In the genomic region with DNA sequence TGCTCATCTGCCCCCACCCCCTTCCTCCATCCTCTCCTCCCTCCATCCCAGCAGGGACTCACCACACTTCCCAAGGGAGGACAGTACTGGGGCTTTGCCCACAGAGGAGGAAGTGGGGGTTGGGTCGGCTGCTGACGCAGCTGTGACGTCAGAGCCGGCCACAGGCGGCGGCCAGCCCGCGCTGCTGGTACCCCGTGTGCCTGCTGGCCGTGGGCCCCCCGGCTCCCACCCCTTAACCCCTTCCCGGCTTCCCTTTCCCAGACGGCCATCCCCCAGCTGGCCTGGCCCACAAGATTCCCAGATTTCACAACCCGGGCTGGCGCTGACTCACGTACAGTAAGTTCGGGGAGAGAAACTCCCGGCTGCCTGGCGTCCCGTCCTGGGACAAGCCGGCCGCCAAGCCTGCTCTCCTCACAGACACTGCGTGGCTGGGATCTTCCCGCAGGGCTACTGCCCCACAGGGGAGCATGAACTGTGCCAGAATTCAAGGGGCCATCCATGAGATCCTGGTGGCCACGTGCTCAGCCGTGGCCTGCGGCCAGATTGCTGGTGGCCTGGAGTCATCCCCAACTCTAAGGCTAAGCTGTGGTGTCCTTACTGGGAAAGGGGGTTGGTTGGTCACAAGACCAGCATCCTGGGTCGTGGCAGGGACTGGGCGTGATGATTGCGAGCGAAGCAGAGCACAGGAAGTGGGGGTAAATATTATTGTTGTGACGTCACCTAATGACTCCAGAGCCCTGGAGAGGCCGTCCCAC, we compare ENCODE assay signal across 7 mouse cellular contexts.
DNase-seq lines count a peak whose midpoint lies in the region; ATAC-seq and TF ChIP-seq lines count a peak whose summit lies in the region.

No protein-coding gene starts in this region.

- H3K4me2 ChIP-seq in limb, embryonic 14.5 days (replicated peaks; ENCODE audit: low read depth, low read length, severe bottlenecking): peak overlapping the region; percentile 92
- H3K4me2 ChIP-seq in midbrain, embryonic 14.5 days (ENCODE audit: low read length): peak overlapping the region; percentile 86

- peak overlapping the region; percentile 76 for H3K9ac ChIP-seq in limb, embryonic 14.5 days (ENCODE audit: low read depth, low read length, severe bottlenecking)
- H3K9ac ChIP-seq in midbrain, embryonic 14.5 days (replicated peaks; ENCODE audit: low read length): peak overlapping the region; percentile 60

- H3K4me3 ChIP-seq in limb, embryonic 14.5 days (replicated peaks; ENCODE audit: low read length): peak overlapping the region; percentile 50
- peak overlapping the region; percentile 47 for H3K4me3 ChIP-seq in midbrain, embryonic 14.5 days (replicated peaks; ENCODE audit: low read depth, low read length)
- H3K4me3 ChIP-seq in spleen, adult 2 months (ENCODE audit: extremely low read depth, insufficient read depth, insufficient read length): peak overlapping the region; percentile 68

- H3K27ac ChIP-seq in limb, embryonic 14.5 days (replicated peaks; ENCODE audit: low read depth, low read length): peak overlapping the region; percentile 83
- H3K27ac ChIP-seq in midbrain, embryonic 14.5 days (replicated peaks; ENCODE audit: low read depth, low read length): 0 out of 2 replicates have a peak overlapping the region, but pooled peaks have one; percentile 26
- peak overlapping the region; percentile 81 for H3K27ac ChIP-seq in spleen, adult 2 months (ENCODE audit: insufficient read depth, low read length)

- CTCF ChIA-PET in Patski (lab: Charles Lee): interaction anchor here (0.7 to 1.2 kb wide), 4 partner anchors 17 to 91 kb away, joined by 3 to 4 read pairs (median 3); no protein-coding TSS in a partner anchor

- under 1% methylated on average over 33 of the region's 33 CpGs for WGBS in limb, embryonic 14.5 days
- 2% methylated on average over 33 of the region's 33 CpGs for WGBS in midbrain, embryonic 14.5 days
- WGBS in spleen, adult 2 months: 1% methylated on average over 33 of the region's 33 CpGs

- 0 out of 2 replicates have a peak, but pooled peaks have one; percentile 37 for TF ChIP-seq POLR2A in limb, embryonic 14.5 days (IDR thresholded peaks at IDR 0.05; ENCODE audit: borderline replicate concordance, extremely low read depth, insufficient read depth, insufficient read length)
- peak; percentile 22 for TF ChIP-seq POLR2A in spleen, adult 2 months (IDR thresholded peaks at IDR 0.05; ENCODE audit: low read depth, low read length)

- in situ Hi-C loops in Patski (cut with MboI; ENCODE audit: low pct_unique_long_range_greater_than_20kb): loop anchor here (5.0 kb wide), 2 partner anchors 90 to 110 kb away; a partner anchor contains a TSS

- no peaks in the 10 kb centered on the region for H3K36me3 ChIP-seq in limb, embryonic 14.5 days (ENCODE audit: control insufficient read depth, insufficient read depth, low read length)
- H3K36me3 ChIP-seq in midbrain, embryonic 14.5 days (ENCODE audit: control insufficient read depth, insufficient read depth, low read length): no peaks in the 10 kb centered on the region
- H3K36me3 ChIP-seq in spleen, adult 2 months (ENCODE audit: control insufficient read depth, insufficient read depth, low read length): no peaks in the 10 kb centered on the region

- ATAC-seq in Patski: peak; percentile 79
- ATAC-seq in inflammation-experienced regulatory T-cells, adult 6 months: peak; percentile 89
- peak; percentile 66 for ATAC-seq in limb, embryonic 14.5 days (ENCODE audit: low FRiP score, low read depth)
- peak; percentile 78 for ATAC-seq in midbrain, embryonic 14.5 days (ENCODE audit: low FRiP score, low TSS enrichment)

- H3K27me3 ChIP-seq in Patski: no peaks in the 10 kb centered on the region
- H3K27me3 ChIP-seq in limb, embryonic 14.5 days (ENCODE audit: control insufficient read depth, insufficient read depth, low read length): no peaks in the 10 kb centered on the region
- no peaks in the 10 kb centered on the region for H3K27me3 ChIP-seq in midbrain, embryonic 14.5 days (ENCODE audit: control insufficient read depth, insufficient read depth, low read length)
- H3K27me3 ChIP-seq in spleen, adult 2 months (ENCODE audit: control insufficient read depth, insufficient read depth, low read length): no peaks in the 10 kb centered on the region

- POLR2A ChIA-PET in Patski (lab: Charles Lee): interaction anchor here (0.8 to 1.9 kb wide), 5 partner anchors 12 to 87 kb away, joined by 3 to 5 read pairs (median 3); no protein-coding TSS in a partner anchor

- TF ChIP-seq CTCF in Patski (IDR thresholded peaks at IDR 0.05): no peak
- TF ChIP-seq CTCF in spleen, adult 2 months (IDR thresholded peaks at IDR 0.05; ENCODE audit: extremely low read depth, insufficient read depth, insufficient read length, insufficient replicate concordance): no peak

- peak; percentile 93 for DNase-seq in Patski (ENCODE audit: low read depth, low spot score)
- peak; percentile 15 to 21 for DNase-seq in cerebellum, postnatal 36 days
- DNase-seq in gastrocnemius, postnatal 25 days: peak; percentile 91
- DNase-seq in limb, embryonic 14.5 days (ENCODE audit: low spot score): peak; percentile 71
- peak; percentile 80 for DNase-seq in midbrain, embryonic 14.5 days
- DNase-seq in spleen, adult 2 months (ENCODE audit: low read depth in 1 of 2, low spot score in 2 of 2): peak; percentile 79 to 82

- no peaks in the 10 kb centered on the region for H3K9me3 ChIP-seq in limb, embryonic 14.5 days (ENCODE audit: control insufficient read depth, low read length)
- H3K9me3 ChIP-seq in midbrain, embryonic 14.5 days (ENCODE audit: control insufficient read depth, low read length): no peaks in the 10 kb centered on the region

- peaks cover 62% of the 10 kb centered on the region for H3K4me1 ChIP-seq in limb, embryonic 14.5 days (ENCODE audit: control insufficient read depth, insufficient read depth, low read length)
- H3K4me1 ChIP-seq in midbrain, embryonic 14.5 days (ENCODE audit: control insufficient read depth, insufficient read depth, low read length): peaks cover 9% of the 10 kb centered on the region; the same call in 1 of the 2 replicates
- H3K4me1 ChIP-seq in spleen, adult 2 months (ENCODE audit: control insufficient read depth, insufficient read depth, insufficient read length): peaks cover 22% of the 10 kb centered on the region

Comparison
In these comparisons a context has a peak if more than half of its experiments do, and no peak if none do; other contexts are left out.
1. Peak in every context shown above with its lines: DNase-seq, ATAC-seq, H3K4me3 ChIP-seq and H3K27ac ChIP-seq.
2. DNase-seq: peak in every context shown above with its lines; median percentile 93 in Patski; 91 in gastrocnemius, postnatal 25 days; 80 in spleen, adult 2 months; 80 in midbrain, embryonic 14.5 days; 71 in limb, embryonic 14.5 days; 18 in cerebellum, postnatal 36 days.
3. H3K27ac ChIP-seq: peak in every context shown above with its lines; median percentile 83 in limb, embryonic 14.5 days; 81 in spleen, adult 2 months; 26 in midbrain, embryonic 14.5 days.